Comparison of ENCODE assay signal across 9 mouse cellular contexts in genomic region chr5:102123285-102123684, GRCm38 (mm10). TPM values are rescaled to one million over a fixed set of nuclear protein-coding genes. Genes with fewer than 3 reads are reported as not detected.
DNase-seq lines count a peak whose midpoint lies in the region.
"Had no signal": no experiment of that assay in that cellular context is flagged by ENCODE, and none has a peak within 500 bp of the region (broad histone marks: within the 10 kb centered on the region; RNA-seq: fewer than 3 reads in every experiment).

No protein-coding gene starts in this region.

- peak; percentile 40 for DNase-seq in layer of hippocampus, adult 11-12 months (ENCODE audit: low spot score)
- DNase-seq in layer of hippocampus, postnatal 25 days (ENCODE audit: extremely low spot score in 1 of 2, low spot score in 1 of 2), result no peak
- DNase-seq in cerebellum, postnatal 10 days, result peak; percentile 76 to 80
- DNase-seq in left cerebral cortex, adult 11 months (ENCODE audit: low spot score), result peak; percentile 58
- DNase-seq in retina, postnatal 7 days (ENCODE audit: low read depth, low spot score), result peak; percentile 16
- no peak for DNase-seq in thymus, adult 18-20 months
- DNase-seq in spleen, postnatal 14 days (ENCODE audit: low spot score in 2 of 2), result no peak
- DNase-seq in adrenal gland, adult 18-20 months (ENCODE audit: low spot score in 2 of 2), result no peak
- DNase-seq: lung, postnatal 4 days had no signal

RNA-seq across cellular contexts. Expression of gene Wdfy3, which starts 53.6 kb away (rescaled TPM):
- total RNA-seq in layer of hippocampus, postnatal 25 days (2021), result 100 to 1,000 TPM; 109 to 127 TPM
- total RNA-seq in adrenal gland, adult 18-20 months (2021), result 10 to 100 TPM; 36.6 to 38.6 TPM

Comparison
In these comparisons a context has a peak if more than half of its experiments do, and no peak if none do; other contexts are left out.
1. DNase-seq: peak in layer of hippocampus, adult 11-12 months (single experiment), cerebellum, postnatal 10 days (2 of 2), left cerebral cortex, adult 11 months (single experiment) and retina, postnatal 7 days (single experiment); none in layer of hippocampus, postnatal 25 days (0 of 2), thymus, adult 18-20 months (0 of 2), spleen, postnatal 14 days (0 of 2) and adrenal gland, adult 18-20 months (0 of 2).